Mouse (Mus musculus) Muller cell, postnatal 12 days (primary cell): ENCODE data around the gene Rbms3.
A peak's percentile ranks its signal among the peaks of the same experiment; 100 is the strongest.

ENCODE experiments used
- DNase-seq: peaks from one replicate; pipeline ENCODE4 v3.0.0-alpha.2; 2015; ENCODE audit errors: inconsistent ontology term

Gene Rbms3

GRCm38 (mm10) chr9:116976575-116977408 lies 652.9 kb downstream of the Rbms3 start:
- DNase-seq, result no peak

GRCm38 (mm10) chr9:116975269-116975668 lies 654.4 kb downstream of the Rbms3 start:
- DNase-seq, result no peak

- no peak for DNase-seq
These were observed 655.6 kb downstream of the Rbms3 start for GRCm38 (mm10) chr9:116974134-116974533.

- DNase-seq, result peak; percentile 48
These were observed 656.1 kb downstream of the Rbms3 start for GRCm38 (mm10) chr9:116973594-116973993.

GRCm38 (mm10) chr9:116967317-116967716 lies 662.4 kb downstream of the Rbms3 start:
- DNase-seq, result no peak

GRCm38 (mm10) chr9:116965691-116966090 lies 664.0 kb downstream of the Rbms3 start:
- DNase-seq, result peak; percentile 56

- no peak for DNase-seq
These were observed 673.6 kb downstream of the Rbms3 start for GRCm38 (mm10) chr9:116956156-116956555.

- no peak for DNase-seq
These were observed 681.5 kb downstream of the Rbms3 start for GRCm38 (mm10) chr9:116948211-116948610.

GRCm38 (mm10) chr9:116947369-116947768 lies 682.3 kb downstream of the Rbms3 start:
- no peak for DNase-seq

- DNase-seq, result no peak
These were observed 682.9 kb downstream of the Rbms3 start for GRCm38 (mm10) chr9:116946787-116947186.

GRCm38 (mm10) chr9:116945689-116946088 lies 684.0 kb downstream of the Rbms3 start:
- DNase-seq, result no peak

- DNase-seq, result no peak
These were observed 685.8 kb downstream of the Rbms3 start for GRCm38 (mm10) chr9:116943902-116944301.

- no peak for DNase-seq
These were observed 688.6 kb downstream of the Rbms3 start for GRCm38 (mm10) chr9:116941116-116941515.

GRCm38 (mm10) chr9:116940693-116941092 lies 689.0 kb downstream of the Rbms3 start:
- DNase-seq, result no peak

- no peak for DNase-seq
These were observed 701.4 kb downstream of the Rbms3 start for GRCm38 (mm10) chr9:116928338-116928737.

GRCm38 (mm10) chr9:116923151-116923550 lies 706.6 kb downstream of the Rbms3 start:
- no peak for DNase-seq

GRCm38 (mm10) chr9:116922561-116922960 lies 707.2 kb downstream of the Rbms3 start:
- DNase-seq, result no peak

- DNase-seq, result peak; percentile 63
These were observed 710.2 kb downstream of the Rbms3 start for GRCm38 (mm10) chr9:116919441-116920019.

- no peak for DNase-seq
These were observed 717.2 kb downstream of the Rbms3 start for GRCm38 (mm10) chr9:116912493-116912847.

- DNase-seq, result peak; percentile 87
These were observed 717.8 kb downstream of the Rbms3 start for GRCm38 (mm10) chr9:116911781-116912492.

GRCm38 (mm10) chr9:116909511-116909910 lies 720.2 kb downstream of the Rbms3 start:
- no peak for DNase-seq

GRCm38 (mm10) chr9:116906955-116907354 lies 722.8 kb downstream of the Rbms3 start:
- DNase-seq, result peak; percentile 47

GRCm38 (mm10) chr9:116905646-116906045 lies 724.1 kb downstream of the Rbms3 start:
- DNase-seq, result peak; percentile 92
